Mouse (Mus musculus) erythroblast, embryonic 14.5 days (primary cell): ENCODE measurements around the gene Rmdn3.

Source experiments
- GATA1 ChIP-seq: IDR thresholded peaks from 2 replicates; pipeline ENCODE4 v1.6.1; 2012; ENCODE audit warnings: low read length, inconsistent platforms, mixed read lengths
- TAL1 ChIP-seq: IDR thresholded peaks from 3 replicates; pipeline ENCODE4 v1.6.1; 2012; ENCODE audit warnings: low read length, inconsistent platforms, mixed read lengths

DNA sequence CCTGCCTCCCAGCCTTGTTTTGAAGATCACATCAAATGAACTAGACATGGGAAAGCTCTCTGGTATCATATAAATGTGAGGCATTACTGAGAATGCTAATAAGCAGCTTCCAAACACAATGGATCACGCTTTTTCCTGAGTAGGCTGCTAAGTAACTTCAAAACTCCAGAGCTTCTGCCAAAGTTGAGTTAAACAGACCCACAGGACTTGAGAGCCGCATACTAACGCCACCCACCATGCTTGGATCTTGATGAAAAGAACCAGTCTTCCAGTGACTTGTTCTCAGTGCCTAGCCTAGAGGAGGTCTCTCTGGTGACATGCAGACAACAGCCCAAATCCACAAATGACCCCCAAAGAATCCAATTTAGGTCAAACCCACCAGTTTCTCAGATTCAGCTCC, 42.1 kb upstream of the Rmdn3 start:
- no peak for TF ChIP-seq TAL1
- no peak for TF ChIP-seq GATA1
